8 mouse cellular contexts compared by ENCODE assay signal in the genomic region with DNA sequence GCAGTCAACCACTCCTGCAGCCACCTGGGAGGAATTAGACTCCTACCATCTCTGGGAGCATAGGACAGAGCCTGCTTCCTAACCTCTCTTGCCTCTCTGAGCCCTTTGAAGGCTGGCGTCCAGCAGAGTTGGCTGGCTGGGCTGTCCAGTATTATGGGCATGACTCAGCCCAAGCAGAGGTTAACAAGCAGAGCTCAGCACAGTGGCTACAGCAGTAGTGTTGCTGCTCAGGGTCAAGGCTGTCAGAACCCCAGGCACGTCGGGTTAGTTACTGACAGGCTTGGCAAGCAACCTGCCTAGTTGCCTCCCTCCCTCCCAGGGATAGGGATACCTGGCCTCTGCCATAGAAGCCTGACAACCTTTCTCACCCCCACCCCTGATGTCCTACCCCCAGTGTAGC. TPM values are rescaled to one million over a fixed set of nuclear protein-coding genes. Genes with fewer than 3 reads are reported as not detected.
A peak's percentile ranks its signal among the peaks of the same experiment; 100 is the strongest.
DNase-seq lines count a peak whose midpoint lies in the region; ATAC-seq and TF ChIP-seq lines count a peak whose summit lies in the region.

No protein-coding gene starts in this region.

- no peaks in the 10 kb centered on the region for H3K27me3 ChIP-seq in kidney, postnatal 0 days (ENCODE audit: insufficient read depth, low read length)
- no peaks in the 10 kb centered on the region for H3K27me3 ChIP-seq in midbrain, embryonic 15.5 days (replicated peaks)

- no peaks in the 10 kb centered on the region for H3K4me1 ChIP-seq in kidney, postnatal 0 days (replicated peaks; ENCODE audit: insufficient read depth, low read length)
- peaks cover 32% of the 10 kb centered on the region for H3K4me1 ChIP-seq in midbrain, embryonic 15.5 days

- no peak for DNase-seq in layer of hippocampus, adult 2 months (ENCODE audit: low spot score in 2 of 2)
- no peak for DNase-seq in layer of hippocampus, adult 8-10 months (ENCODE audit: low spot score in 2 of 2)
- DNase-seq in adrenal gland, postnatal 14 days, result peak; percentile 72
- DNase-seq in gastrocnemius, postnatal 25 days, result peak; percentile 32
- no peak for DNase-seq in kidney, postnatal 0 days (ENCODE audit: low spot score)
- DNase-seq in right cerebral cortex, adult 2 months (ENCODE audit: low spot score in 2 of 2), result no peak
- no peak for DNase-seq in layer of hippocampus, postnatal 10 days (ENCODE audit: low spot score in 2 of 2)

- ATAC-seq in kidney, postnatal 0 days (replicated peaks; ENCODE audit: low FRiP score, low read depth), result no peak
- ATAC-seq in midbrain, embryonic 15.5 days (replicated peaks), result no peak

- H3K9ac ChIP-seq in kidney, postnatal 0 days (ENCODE audit: low read depth, low read length), result no peak overlapping the region
- H3K9ac ChIP-seq in midbrain, embryonic 15.5 days, result no peak overlapping the region

- H3K9me3 ChIP-seq in kidney, postnatal 0 days (replicated peaks; ENCODE audit: low read length), result no peaks in the 10 kb centered on the region
- H3K9me3 ChIP-seq in midbrain, embryonic 15.5 days, result no peaks in the 10 kb centered on the region

- H3K27ac ChIP-seq in layer of hippocampus, adult 2 months, result peak overlapping the region; percentile 36; the same call in 1 of the 2 replicates
- no peak overlapping the region for H3K27ac ChIP-seq in kidney, postnatal 0 days
- no peak overlapping the region for H3K27ac ChIP-seq in midbrain, embryonic 15.5 days

- no peaks in the 10 kb centered on the region for H3K36me3 ChIP-seq in kidney, postnatal 0 days (ENCODE audit: insufficient read depth, low read length)
- no peaks in the 10 kb centered on the region for H3K36me3 ChIP-seq in midbrain, embryonic 15.5 days (replicated peaks)

- H3K4me2 ChIP-seq in kidney, postnatal 0 days (ENCODE audit: low read length), result peak overlapping the region; percentile 27; the same call in 1 of the 2 replicates
- H3K4me2 ChIP-seq in midbrain, embryonic 15.5 days, result 0 out of 2 replicates have a peak overlapping the region, but pooled peaks have one; percentile 4

- WGBS in kidney, postnatal 0 days, result 39% methylated on average over 3 of the region's 3 CpGs
- 66% methylated on average over 3 of the region's 3 CpGs for WGBS in midbrain, embryonic 15.5 days

- no peak for TF ChIP-seq CTCF in layer of hippocampus, adult 2 months (conservative IDR thresholded peaks at IDR 0.05)
- no peak for TF ChIP-seq CTCF in kidney, postnatal 0 days (IDR thresholded peaks at IDR 0.05; ENCODE audit: low read depth)

- no peak overlapping the region; the same call in 1 of the 2 replicates for H3K4me3 ChIP-seq in layer of hippocampus, adult 2 months
- no peak overlapping the region for H3K4me3 ChIP-seq in kidney, postnatal 0 days (replicated peaks; ENCODE audit: low read depth, low read length)
- H3K4me3 ChIP-seq in midbrain, embryonic 15.5 days, result no peak overlapping the region

RNA-seq across cellular contexts. Expression of gene Abcd1, which starts 1.9 kb away (rescaled TPM):
- total RNA-seq in layer of hippocampus, adult 2 months (2021), result 10 to 100 TPM; 11.2 to 11.8 TPM
- 10 to 100 TPM; 13.6 to 16.6 (median 15.1) TPM for total RNA-seq in layer of hippocampus, adult 8-10 months (2022)
- 28.3 and 30.6 TPM in 2 replicates for total RNA-seq in adrenal gland, postnatal 14 days (2021)
- total RNA-seq in gastrocnemius, postnatal 25 days (2021), result 10 to 100 TPM; 22.8 to 30.4 TPM
- 12.3 and 14.1 TPM in 2 replicates for polyA plus RNA-seq in kidney, postnatal 0 days (2015; fragmentation: Nextera tagmentation; extraction: Ambion mirVana)
- 12.8 and 13.5 TPM in 2 replicates for polyA plus RNA-seq in midbrain, embryonic 15.5 days (2015; fragmentation: Nextera tagmentation; extraction: Ambion mirVana)
- total RNA-seq in layer of hippocampus, postnatal 10 days (2021), result 10 to 100 TPM; 15.8 to 16.0 TPM

RNA-seq across cellular contexts. Expression of gene Bcap31, which starts 2.3 kb away (rescaled TPM):
- total RNA-seq in layer of hippocampus, adult 2 months (2021), result 10 to 100 TPM; 72.3 to 77.8 TPM
- total RNA-seq in layer of hippocampus, adult 8-10 months (2022), result 10 to 100 TPM; 82.3 to 95.3 (median 86.5) TPM
- total RNA-seq in adrenal gland, postnatal 14 days (2021), result 208 and 230 TPM in 2 replicates
- 10 to 100 TPM; 45.9 to 58.5 TPM for total RNA-seq in gastrocnemius, postnatal 25 days (2021)
- 285 and 288 TPM in 2 replicates for polyA plus RNA-seq in kidney, postnatal 0 days (2015; fragmentation: Nextera tagmentation; extraction: Ambion mirVana)
- polyA plus RNA-seq in midbrain, embryonic 15.5 days (2015; fragmentation: Nextera tagmentation; extraction: Ambion mirVana), result 112 and 115 TPM in 2 replicates
- 10 to 100 TPM; 69.5 to 71.1 TPM for total RNA-seq in layer of hippocampus, postnatal 10 days (2021)

RNA-seq across cellular contexts. Expression of gene Plxnb3, which starts 38.6 kb away (rescaled TPM):
- total RNA-seq in layer of hippocampus, adult 2 months (2021), result 10 to 100 TPM; 11.2 to 12.1 TPM
- 10 to 100 TPM; 14.3 to 17.3 (median 15.5) TPM for total RNA-seq in layer of hippocampus, adult 8-10 months (2022)
- 0.96 and 1.3 TPM in 2 replicates for total RNA-seq in adrenal gland, postnatal 14 days (2021)
- under 1 TPM; 0.61 to 0.67 TPM for total RNA-seq in gastrocnemius, postnatal 25 days (2021)
- 0.14 and 0.15 TPM in 2 replicates for polyA plus RNA-seq in kidney, postnatal 0 days (2015; fragmentation: Nextera tagmentation; extraction: Ambion mirVana)
- polyA plus RNA-seq in midbrain, embryonic 15.5 days (2015; fragmentation: Nextera tagmentation; extraction: Ambion mirVana), result 0.23 and 0.35 TPM in 2 replicates
- 1 to 10 TPM; 6.5 to 7.9 TPM for total RNA-seq in layer of hippocampus, postnatal 10 days (2021)

RNA-seq across cellular contexts. Expression of gene Slc6a8, which starts 45.3 kb away (rescaled TPM):
- total RNA-seq in layer of hippocampus, adult 2 months (2021), result 10 to 100 TPM; 95.0 to 95.5 TPM
- 100 to 1,000 TPM; 101 to 115 (median 108) TPM for total RNA-seq in layer of hippocampus, adult 8-10 months (2022)
- 38.8 and 42.2 TPM in 2 replicates for total RNA-seq in adrenal gland, postnatal 14 days (2021)
- 100 to 1,000 TPM in 1 of 2 experiments, 10 to 100 TPM in 1; 96.2 to 127 TPM for total RNA-seq in gastrocnemius, postnatal 25 days (2021)
- polyA plus RNA-seq in kidney, postnatal 0 days (2015; fragmentation: Nextera tagmentation; extraction: Ambion mirVana), result 12.0 and 12.2 TPM in 2 replicates
- 6.6 and 7.4 TPM in 2 replicates for polyA plus RNA-seq in midbrain, embryonic 15.5 days (2015; fragmentation: Nextera tagmentation; extraction: Ambion mirVana)
- total RNA-seq in layer of hippocampus, postnatal 10 days (2021), result 10 to 100 TPM; 77.3 to 81.8 TPM

RNA-seq across cellular contexts. Expression of gene Srpk3, which starts 55.9 kb away (rescaled TPM):
- 1 to 10 TPM; 3.9 to 4.3 TPM for total RNA-seq in layer of hippocampus, adult 2 months (2021)
- 10 to 100 TPM in 1 of 4 experiments, 1 to 10 TPM in 3; 7.5 to 10.4 (median 8.1) TPM for total RNA-seq in layer of hippocampus, adult 8-10 months (2022)
- total RNA-seq in adrenal gland, postnatal 14 days (2021), result 0.82 and 2.6 TPM in 2 replicates
- 10 to 100 TPM; 39.6 to 60.5 TPM for total RNA-seq in gastrocnemius, postnatal 25 days (2021)
- polyA plus RNA-seq in kidney, postnatal 0 days (2015; fragmentation: Nextera tagmentation; extraction: Ambion mirVana), result 2.4 TPM in 2 replicates
- 1.6 and 2.1 TPM in 2 replicates for polyA plus RNA-seq in midbrain, embryonic 15.5 days (2015; fragmentation: Nextera tagmentation; extraction: Ambion mirVana)
- total RNA-seq in layer of hippocampus, postnatal 10 days (2021), result 1 to 10 TPM; 2.2 to 3.8 TPM

Comparison
In these comparisons a context has a peak if more than half of its experiments do, and no peak if none do; other contexts are left out.
1. DNase-seq: peak in adrenal gland, postnatal 14 days (single experiment) and gastrocnemius, postnatal 25 days (single experiment); none in layer of hippocampus, adult 2 months (0 of 2), layer of hippocampus, adult 8-10 months (0 of 2), kidney, postnatal 0 days (single experiment), right cerebral cortex, adult 2 months (0 of 2) and layer of hippocampus, postnatal 10 days (0 of 2).